Mouse (Mus musculus) ES-Bruce4 (cell line): ENCODE measurements around the gene Vezf1.

Source experiments
- CTCF ChIP-seq: IDR thresholded peaks from one replicate; pipeline ENCODE4 v1.8.1; 2011; ENCODE audit warnings: low read depth, low read length
- POLR2A ChIP-seq: IDR thresholded peaks from one replicate; pipeline ENCODE4 v1.8.1; 2011; ENCODE audit warnings: low read length; ENCODE audit not compliant: insufficient read depth

GRCm38 (mm10) chr11:88123021-88123420 lies 54.9 kb downstream of the Vezf1 start:
- no peak for TF ChIP-seq CTCF
- no peak for TF ChIP-seq POLR2A
